Mouse (Mus musculus) brain, embryonic 14.5 days (tissue): ENCODE results near the gene Palld.

Source experiments
- CTCF ChIP-seq: fragments of 200-500 bp; IDR thresholded peaks from 2 replicates; pipeline ENCODE4 v1.5.1; 2012; ENCODE audit warnings: inconsistent platforms, mild to moderate bottlenecking, moderate library complexity, borderline replicate concordance; ENCODE audit not compliant: insufficient read depth, insufficient read length; ENCODE audit errors: extremely low read depth
- POLR2A ChIP-seq: fragments of 200-500 bp; IDR thresholded peaks from 2 replicates; pipeline ENCODE4 v1.6.1; 2012; ENCODE audit warnings: mild to moderate bottlenecking, inconsistent platforms, borderline replicate concordance; ENCODE audit not compliant: poor library complexity, insufficient read depth, insufficient read length, severe bottlenecking; ENCODE audit errors: extremely low read depth

- no peak for TF ChIP-seq POLR2A
- no peak for TF ChIP-seq CTCF
These were observed 278.7 kb downstream of the Palld start for GRCm38 (mm10) chr8:61623485-61624417.
